Mouse (Mus musculus) lung, postnatal 0 days (tissue): ENCODE data around the gene Adgrg7. TPM values are rescaled to one million over a fixed set of nuclear protein-coding genes. Genes with fewer than 3 reads are reported as not detected.
A peak's percentile ranks its signal among the peaks of the same experiment; 100 is the strongest.

Experiments used
- ATAC-seq: fragments of 200-750 bp; cut with Nextera tagmentation; 2 replicates; pipeline ENCODE4 v1.8.0; 2017; ENCODE audit warnings: moderate library complexity
- DNase-seq: peaks from one replicate; pipeline ENCODE4 v3.0.0-alpha.2; 2016; ENCODE audit warnings: low spot score
- H3K27ac ChIP-seq: fragments of 300-500 bp; sonication (generic); 2 replicates; pipeline ENCODE4 v1.5.1; 2014; ENCODE audit warnings: antibody characterized with exemption, mild to moderate bottlenecking, low read length, mixed read lengths
- H3K27me3 ChIP-seq: fragments of 300-500 bp; sonication (generic); replicated peaks from 2 replicates; pipeline ENCODE4 v1.6.1; 2014; ENCODE audit warnings: low read length, mixed read lengths; ENCODE audit not compliant: insufficient read depth
- H3K36me3 ChIP-seq: fragments of 300-500 bp; sonication (generic); 2 replicates; pipeline ENCODE4 v1.6.1; 2014; ENCODE audit warnings: low read length, mixed read lengths; ENCODE audit not compliant: insufficient read depth
- H3K4me1 ChIP-seq: fragments of 300-500 bp; sonication (generic); 2 replicates; pipeline ENCODE4 v1.6.1; 2014; ENCODE audit warnings: antibody characterized with exemption, low read depth, low read length, mixed read lengths; ENCODE audit not compliant: insufficient read depth
- H3K4me2 ChIP-seq: fragments of 300-500 bp; sonication (generic); replicated peaks from 2 replicates; pipeline ENCODE4 v1.6.1; 2014; ENCODE audit warnings: low read depth, mild to moderate bottlenecking, low read length, moderate library complexity, mixed read lengths
- H3K4me3 ChIP-seq: fragments of 300-500 bp; sonication (generic); 2 replicates; pipeline ENCODE4 v1.5.1; 2014; ENCODE audit warnings: low read depth, low read length
- H3K9ac ChIP-seq: fragments of 300-500 bp; sonication (generic); replicated peaks from 2 replicates; pipeline ENCODE4 v1.6.1; 2014; ENCODE audit warnings: low read depth, mild to moderate bottlenecking
- H3K9me3 ChIP-seq: fragments of 300-500 bp; sonication (generic); 2 replicates; pipeline ENCODE4 v1.6.1; 2016; ENCODE audit warnings: low read length, mixed read lengths
- CTCF ChIP-seq: IDR thresholded peaks from 2 replicates; pipeline ENCODE4 v1.5.1; 2016; ENCODE audit warnings: antibody characterized with exemption, mild to moderate bottlenecking
- EP300 ChIP-seq: IDR thresholded peaks from 2 replicates; pipeline ENCODE4 v1.6.1; 2016; ENCODE audit warnings: antibody characterized with exemption, mild to moderate bottlenecking, control low read depth
- WGBS: fragments of 180-500 bp; shearing (Covaris S2); extraction: QIAGEN DNeasy Blood & Tissue Kit; methylation state at CpG from one replicate; pipeline ENCODE4 v1.1.7; 2014; 5-methylcytosine and 5-hydroxymethylcytosine counted together
- polyA plus RNA-seq: library from polyadenylated mRNA; unstranded; fragments of >200 nt; fragmentation: Nextera tagmentation; extraction: Ambion mirVana; gene quantifications from 2 replicates; pipeline ENCODE4 v1.2.1, GENCODE M21; 2015

The Adgrg7 gene
- polyA plus RNA-seq, 1 experiment from 2014 or later, result not detected

GRCm38 (mm10) chr16:56716557-56717179 lies 79.0 kb downstream of the Adgrg7 start:
- no peak for TF ChIP-seq EP300
- Histone ChIP-seq H3K36me3 (0 out of 2 replicates have a peak, but pooled peaks cover 4% of the 10 kb centered on the region), H3K27me3 (no peaks in the 10 kb centered on the region), H3K4me3 (peak overlapping the region; percentile 74), H3K9me3 (no peaks in the 10 kb centered on the region), H3K27ac (peak overlapping the region; percentile 88), H3K4me2 (peak overlapping the region; percentile 89), H3K9ac (peak overlapping the region; percentile 76), H3K4me1 (peaks cover 8% of the 10 kb centered on the region; the same call in 1 of the 2 replicates)
- ATAC-seq (peak; percentile 56), DNase-seq (peak; percentile 55)
- WGBS, result 0% methylated on average over 19 of the region's 38 CpGs

- no peak overlapping the region; the same call in 1 of the 2 replicates for H3K9ac ChIP-seq
- H3K4me3 ChIP-seq, result no peak overlapping the region
- H3K27me3 ChIP-seq, result no peaks in the 10 kb centered on the region
- WGBS, result 53% methylated on average over 3 of the region's 3 CpGs
- H3K9me3 ChIP-seq, result no peaks in the 10 kb centered on the region
- TF ChIP-seq EP300 (no peak), CTCF (no peak)
- ATAC-seq (no peak), DNase-seq (no peak)
- peak overlapping the region; percentile 89 for H3K4me2 ChIP-seq
- H3K4me1 ChIP-seq, result peaks cover 8% of the 10 kb centered on the region; the same call in 1 of the 2 replicates
- no peak overlapping the region for H3K27ac ChIP-seq
- 0 out of 2 replicates have a peak, but pooled peaks cover 6% of the 10 kb centered on the region for H3K36me3 ChIP-seq
Observed at GRCm38 (mm10) chr16:56715608-56716007, 80.0 kb downstream of the Adgrg7 start.

- Histone ChIP-seq H3K4me1 (no peaks in the 10 kb centered on the region; the same call in 1 of the 2 replicates), H3K4me2 (no peak overlapping the region), H3K4me3 (no peak overlapping the region), H3K27ac (no peak overlapping the region), H3K9ac (no peak overlapping the region), H3K27me3 (no peaks in the 10 kb centered on the region), H3K9me3 (no peaks in the 10 kb centered on the region), H3K36me3 (peaks cover 14% of the 10 kb centered on the region; the same call in 1 of the 2 replicates)
- no peak for ATAC-seq
- TF ChIP-seq CTCF (no peak), EP300 (no peak)
- DNase-seq, result no peak
- WGBS, result 89% methylated on average over 3 of the region's 3 CpGs
Observed at GRCm38 (mm10) chr16:56710071-56710470, 85.6 kb downstream of the Adgrg7 start.

GRCm38 (mm10) chr16:56705731-56706130 lies 89.9 kb downstream of the Adgrg7 start:
- DNase-seq (no peak), ATAC-seq (no peak)
- TF ChIP-seq EP300 (no peak), CTCF (peak; percentile 45)
- no peaks in the 10 kb centered on the region for H3K9me3 ChIP-seq
- no peak overlapping the region for H3K4me3 ChIP-seq
- 74% methylated on average over 3 of the region's 3 CpGs for WGBS
- peaks cover 11% of the 10 kb centered on the region; the same call in 1 of the 2 replicates for H3K36me3 ChIP-seq
- no peaks in the 10 kb centered on the region for H3K27me3 ChIP-seq
- no peaks in the 10 kb centered on the region for H3K4me1 ChIP-seq
- no peak overlapping the region for H3K9ac ChIP-seq
- no peak overlapping the region for H3K4me2 ChIP-seq
- no peak overlapping the region for H3K27ac ChIP-seq

GRCm38 (mm10) chr16:56700898-56701297 lies 94.8 kb downstream of the Adgrg7 start:
- H3K4me2 ChIP-seq, result no peak overlapping the region
- no peaks in the 10 kb centered on the region for H3K27me3 ChIP-seq
- DNase-seq (no peak), ATAC-seq (no peak)
- no peak overlapping the region for H3K4me3 ChIP-seq
- no peak overlapping the region for H3K9ac ChIP-seq
- no peaks in the 10 kb centered on the region for H3K4me1 ChIP-seq
- 92% methylated on average over 3 of the region's 3 CpGs for WGBS
- no peaks in the 10 kb centered on the region for H3K9me3 ChIP-seq
- TF ChIP-seq CTCF (no peak), EP300 (no peak)
- H3K36me3 ChIP-seq, result peaks cover 8% of the 10 kb centered on the region; the same call in 1 of the 2 replicates
- no peak overlapping the region for H3K27ac ChIP-seq

GRCm38 (mm10) chr16:56696448-56696847 lies 99.2 kb downstream of the Adgrg7 start:
- Histone ChIP-seq H3K4me2 (no peak overlapping the region), H3K27me3 (no peaks in the 10 kb centered on the region), H3K36me3 (peaks cover 16% of the 10 kb centered on the region; the same call in 1 of the 2 replicates), H3K4me1 (no peaks in the 10 kb centered on the region), H3K27ac (no peak overlapping the region), H3K4me3 (no peak overlapping the region), H3K9me3 (no peaks in the 10 kb centered on the region), H3K9ac (no peak overlapping the region)
- ATAC-seq (no peak), DNase-seq (no peak)
- WGBS, result 67% methylated on average over 2 of the region's 2 CpGs
- TF ChIP-seq EP300 (no peak), CTCF (no peak)
